Mouse (Mus musculus) MEL (cell line): ENCODE data around the gene Fars2. TPM values are rescaled to one million over a fixed set of nuclear protein-coding genes. Genes with fewer than 3 reads are reported as not detected.

Experiments
- DNase-seq: peaks from one replicate; pipeline ENCODE4 v3.0.0; 2011; ENCODE audit warnings: low read depth, low spot score
- H3K27ac ChIP-seq: 2 replicates; pipeline ENCODE4 v1.5.1; 2012; ENCODE audit warnings: low read depth, mild to moderate bottlenecking, control low read depth, low read length, moderate library complexity; ENCODE audit not compliant: control insufficient read depth
- H3K27me3 ChIP-seq, 2 experiments: fragments of 150-350 bp in 1 of 2; sonication (generic) in 1 of 2; 2 replicates each; pipeline ENCODE4 v1.6.1; 2012; ENCODE audit warnings: low read length in 2 of 2, mild to moderate bottlenecking in 2 of 2, improper control_type of control experiment in 1 of 2, moderate library complexity in 1 of 2; ENCODE audit not compliant: insufficient read depth in 2 of 2, control insufficient read depth in 1 of 2
- H3K36me3 ChIP-seq, 2 experiments: 2 replicates each; pipeline ENCODE4 v1.6.1; 2012 to 2014; ENCODE audit warnings: low read length in 2 of 2, improper control_type of control experiment in 1 of 2, inconsistent platforms in 1 of 2, mild to moderate bottlenecking in 1 of 2; ENCODE audit not compliant: insufficient read depth in 2 of 2, control insufficient read depth in 1 of 2
- H3K4me1 ChIP-seq, 2 experiments: fragments of 150-350 bp in 1 of 2; sonication (generic) in 1 of 2; 2 replicates each; pipeline ENCODE4 v1.6.1; 2012; ENCODE audit warnings: low read length in 2 of 2, improper control_type of control experiment in 1 of 2, mild to moderate bottlenecking in 1 of 2; ENCODE audit not compliant: insufficient read depth in 2 of 2, control insufficient read depth in 1 of 2
- H3K4me3 ChIP-seq, 2 experiments: fragments of 150-350 bp in 1 of 2; sonication (generic) in 1 of 2; 2 replicates each; pipeline ENCODE4 v1.5.1; 2012; ENCODE audit warnings: low read depth in 2 of 2, low read length in 2 of 2, mild to moderate bottlenecking in 2 of 2, moderate library complexity in 2 of 2, control low read depth in 1 of 2, improper control_type of control experiment in 1 of 2; ENCODE audit not compliant: control insufficient read depth in 1 of 2, insufficient read depth in 1 of 2
- H3K79me2 ChIP-seq: 2 replicates; pipeline ENCODE4 v1.6.1; 2012; ENCODE audit warnings: mild to moderate bottlenecking, low read length, moderate library complexity; ENCODE audit not compliant: control insufficient read depth, poor library complexity, insufficient read depth
- H3K9ac ChIP-seq: 2 replicates; pipeline ENCODE4 v1.6.1; 2012; ENCODE audit warnings: low read depth, mild to moderate bottlenecking, control low read depth, low read length, moderate library complexity; ENCODE audit not compliant: control insufficient read depth, poor library complexity, severe bottlenecking
- H3K9me3 ChIP-seq: fragments of 150-350 bp; sonication (generic); replicated peaks from 2 replicates; pipeline ENCODE4 v1.6.1; 2012; ENCODE audit warnings: mild to moderate bottlenecking, low read length, improper control_type of control experiment, moderate library complexity; ENCODE audit not compliant: insufficient read depth
- E2F4 ChIP-seq: IDR thresholded peaks from 2 replicates; pipeline ENCODE4 v1.6.1; 2011; ENCODE audit warnings: low read depth, low read length, improper control_type of control experiment, borderline replicate concordance
- ELF1 ChIP-seq: IDR thresholded peaks from 2 replicates; pipeline ENCODE4 v1.6.1; 2014; ENCODE audit warnings: low read depth, mild to moderate bottlenecking, inconsistent platforms, low read length, improper control_type of control experiment, moderate library complexity
- EP300 ChIP-seq, 2 experiments: IDR thresholded peaks; 2 replicates each; pipeline ENCODE4 v1.6.1; 2011; ENCODE audit warnings: improper control_type of control experiment in 2 of 2, low read length in 2 of 2, low read depth in 1 of 2, mild to moderate bottlenecking in 1 of 2
- ETS1 ChIP-seq: IDR thresholded peaks from 2 replicates; pipeline ENCODE4 v1.6.1; 2012; ENCODE audit warnings: low read depth, mild to moderate bottlenecking, inconsistent platforms, low read length, improper control_type of control experiment, moderate library complexity
- GATA1 ChIP-seq: IDR thresholded peaks from 2 replicates; pipeline ENCODE4 v1.6.1; 2011; ENCODE audit warnings: low read depth, low read length, improper control_type of control experiment
- HCFC1 ChIP-seq: IDR thresholded peaks from 2 replicates; pipeline ENCODE4 v1.6.1; 2012; ENCODE audit warnings: low read depth, mild to moderate bottlenecking, inconsistent platforms, low read length, improper control_type of control experiment, moderate library complexity
- MAFK ChIP-seq: IDR thresholded peaks from 2 replicates; pipeline ENCODE4 v1.6.1; 2011; ENCODE audit warnings: low read depth, mild to moderate bottlenecking, low read length, improper control_type of control experiment, borderline replicate concordance
- MAZ ChIP-seq: IDR thresholded peaks from 2 replicates; pipeline ENCODE4 v1.6.1; 2012; ENCODE audit warnings: low read depth, mild to moderate bottlenecking, inconsistent platforms, low read length, improper control_type of control experiment
- NRF1 ChIP-seq: IDR thresholded peaks from 2 replicates; pipeline ENCODE4 v1.6.1; 2014; ENCODE audit warnings: low read depth, mild to moderate bottlenecking, inconsistent platforms, low read length, improper control_type of control experiment, moderate library complexity; ENCODE audit not compliant: poor library complexity, insufficient read depth, severe bottlenecking
- RAD21 ChIP-seq: IDR thresholded peaks from 2 replicates; pipeline ENCODE4 v1.6.1; 2011; ENCODE audit warnings: mild to moderate bottlenecking, low read depth, low read length, improper control_type of control experiment
- SIN3A ChIP-seq: IDR thresholded peaks from 2 replicates; pipeline ENCODE4 v1.6.1; 2012; ENCODE audit warnings: low read length, improper control_type of control experiment, inconsistent platforms
- SMC3 ChIP-seq: IDR thresholded peaks from 2 replicates; pipeline ENCODE4 v1.6.1; 2011; ENCODE audit warnings: low read depth, low read length, improper control_type of control experiment
- TBP ChIP-seq: IDR thresholded peaks from 2 replicates; pipeline ENCODE4 v1.8.0; 2011; ENCODE audit warnings: low read depth, low read length, improper control_type of control experiment
- USF2 ChIP-seq, 2 experiments: IDR thresholded peaks; 2 replicates each; pipeline ENCODE4 v1.6.1; 2011 to 2012; ENCODE audit warnings: improper control_type of control experiment in 2 of 2, low read length in 2 of 2, borderline replicate concordance in 1 of 2, inconsistent platforms in 1 of 2, low read depth in 1 of 2, mild to moderate bottlenecking in 1 of 2; ENCODE audit not compliant: insufficient read depth in 1 of 2
- ZC3H11A ChIP-seq: IDR thresholded peaks from 2 replicates; pipeline ENCODE4 v1.6.1; 2012; ENCODE audit warnings: low read depth, mild to moderate bottlenecking, inconsistent platforms, low read length, improper control_type of control experiment
- ZNF384 ChIP-seq: IDR thresholded peaks from 2 replicates; pipeline ENCODE4 v1.6.1; 2012; ENCODE audit warnings: low read depth, mild to moderate bottlenecking, inconsistent platforms, low read length, improper control_type of control experiment
- polyA plus RNA-seq, 2 experiments: library from polyadenylated mRNA; stranded (reverse) in 1 of 2; unstranded in 1 of 2; fragments of >175 nt in 1 of 2; fragments of >200 nt in 1 of 2; gene quantifications; 2 replicates each; pipeline versions ENCODE4 v1.2.1 to v1.2.4; 2012; ENCODE audit warnings: low replicate concordance in 2 of 2, low read depth in 1 of 2; ENCODE audit not compliant: insufficient read length in 2 of 2, insufficient read depth in 1 of 2, missing spikeins in 1 of 2
- total RNA-seq: library from RNA; depleted of rRNA; stranded (reverse); fragments of 300-350 nt; gene quantifications from 2 replicates; pipeline ENCODE4 v1.2.3, GENCODE M21; 2012

Fars2 gene
- total and polyA plus RNA-seq, 3 experiments = 32.6 to 39.2 TPM; not detected in 1

DNA sequence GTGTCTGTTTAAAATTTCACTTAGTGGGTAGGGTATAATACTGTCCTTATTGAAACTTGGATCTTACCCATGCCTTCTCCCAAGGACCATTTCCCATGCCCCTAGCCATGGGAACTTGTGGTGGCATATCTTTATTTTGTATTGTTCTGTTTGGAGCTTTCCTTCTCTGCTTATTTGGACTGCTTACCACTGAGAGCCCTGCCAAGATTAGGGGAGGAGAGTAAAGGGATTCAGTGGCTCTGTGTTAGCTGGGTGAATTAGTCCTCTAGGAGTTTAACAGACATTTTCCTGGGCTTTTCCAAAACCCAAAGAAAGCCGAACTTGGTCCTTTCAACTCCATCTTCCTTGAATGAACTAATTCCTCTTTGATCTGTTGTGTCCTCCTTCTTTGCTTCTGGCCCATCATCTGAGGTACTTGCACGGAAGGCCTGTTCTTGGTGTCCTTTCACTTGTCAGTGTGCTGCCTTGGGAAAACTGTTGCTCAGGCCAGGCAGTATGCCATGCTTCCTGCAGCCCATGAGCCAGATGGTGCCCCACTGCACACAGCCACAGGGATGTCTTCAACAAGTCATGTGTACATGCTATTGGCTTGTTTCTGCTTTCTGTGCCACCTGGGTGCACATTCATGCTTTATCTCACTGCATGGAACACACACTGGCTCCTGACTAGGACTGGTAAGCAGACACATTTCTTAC lies 12.3 kb downstream of the Fars2 start:
- no peaks in the 10 kb centered on the region for H3K79me2 ChIP-seq
- H3K9ac ChIP-seq = no peak overlapping the region
- H3K4me1 ChIP-seq = peaks cover 2 to 11% of the 10 kb centered on the region in 2 experiments
- no peak overlapping the region for H3K4me3 ChIP-seq
- no peak overlapping the region for H3K27ac ChIP-seq
- TF ChIP-seq HCFC1 (no peak), SMC3 (no peak), MAZ (no peak), GATA1 (no peak), ZC3H11A (no peak)
- H3K36me3 ChIP-seq = peaks cover 0 to 12% of the 10 kb centered on the region in 2 experiments; a peak in 2 of 4 replicates
- H3K9me3 ChIP-seq = no peaks in the 10 kb centered on the region
- DNase-seq = no peak
- no peaks in the 10 kb centered on the region for H3K27me3 ChIP-seq

- no peak overlapping the region for H3K27ac ChIP-seq
- H3K9ac ChIP-seq = no peak overlapping the region
- TF ChIP-seq ZC3H11A (no peak), NRF1 (no peak)
- TF ChIP-seq, all 39 proteins: peak for 0
- H3K79me2 ChIP-seq = no peaks in the 10 kb centered on the region
- no peaks in the 10 kb centered on the region for H3K9me3 ChIP-seq
- H3K4me3 ChIP-seq = no peak overlapping the region
- peaks cover 0 to 15% of the 10 kb centered on the region in 2 experiments; a peak in 2 of 4 replicates for H3K36me3 ChIP-seq
- peaks cover 2 to 14% of the 10 kb centered on the region in 2 experiments for H3K4me1 ChIP-seq
- DNase-seq = no peak
- no peaks in the 10 kb centered on the region for H3K27me3 ChIP-seq
These were observed 14.2 kb downstream of the Fars2 start for GRCm38 (mm10) chr13:36131401-36131800.

DNA sequence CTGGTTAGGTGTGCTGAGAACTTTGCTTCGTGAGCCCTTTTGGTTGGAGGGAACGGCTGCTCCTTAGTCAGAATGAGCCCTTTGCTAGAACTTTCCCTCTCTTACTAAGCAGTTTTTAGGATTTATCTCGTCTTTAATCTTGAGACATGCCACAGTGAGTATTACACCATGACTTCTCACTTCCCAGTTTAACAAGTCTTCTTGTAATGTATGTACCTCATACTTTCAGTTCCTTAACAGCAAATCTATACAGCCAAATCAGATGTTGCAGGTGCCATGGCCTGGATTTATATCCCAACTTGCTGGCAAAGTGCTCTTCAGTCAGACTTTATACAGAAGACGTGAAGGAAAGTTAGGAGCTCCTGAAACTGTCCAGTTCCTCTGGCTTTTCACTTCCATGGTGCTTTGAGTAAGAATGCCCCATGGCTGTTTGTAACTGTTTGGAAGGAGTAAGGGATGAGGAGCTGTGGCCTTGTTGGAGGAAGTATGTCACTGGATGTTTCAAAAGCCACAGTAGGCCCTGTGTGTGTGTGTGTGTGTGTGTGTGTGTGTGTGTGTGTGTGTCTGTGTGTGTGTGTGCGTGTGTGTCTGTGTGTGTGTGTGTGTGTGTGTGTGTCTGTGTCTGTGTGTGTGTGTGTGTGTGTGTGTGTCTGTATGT lies 14.9 kb downstream of the Fars2 start:
- peaks cover 2 to 14% of the 10 kb centered on the region in 2 experiments for H3K4me1 ChIP-seq
- TF ChIP-seq EP300 (IDR thresholded peaks at IDR 0.05; ENCODE audit: low read depth in 1 of 2, low read length in 2 of 2) (peak in 1 of 2 experiments; percentile 24; a peak in 1 of 4 replicates), ELF1 (no peak), HCFC1 (no peak), TBP (no peak), USF2 (IDR thresholded peaks at IDR 0.05; ENCODE audit: borderline replicate concordance in 1 of 2, insufficient read depth in 1 of 2, low read depth in 1 of 2, low read length in 2 of 2) (no peak), E2F4 (no peak), NRF1 (no peak), ETS1 (0 out of 2 replicates have a peak, but pooled peaks have one; percentile 1), MAFK (no peak), ZNF384 (no peak), RAD21 (no peak), GATA1 (peak; percentile 45; the same call in 1 of the 2 replicates), SIN3A (no peak)
- no peak overlapping the region for H3K4me3 ChIP-seq
- no peak overlapping the region; the same call in 1 of the 2 replicates for H3K27ac ChIP-seq
- peaks cover 0 to 21% of the 10 kb centered on the region in 2 experiments; a peak in 2 of 4 replicates for H3K36me3 ChIP-seq
- no peaks in the 10 kb centered on the region for H3K27me3 ChIP-seq
- no peaks in the 10 kb centered on the region for H3K79me2 ChIP-seq
- no peak overlapping the region for H3K9ac ChIP-seq
- DNase-seq = peak; percentile 42
- H3K9me3 ChIP-seq = no peaks in the 10 kb centered on the region
